Mouse (Mus musculus) stomach, postnatal 0 days (tissue): ENCODE measurements around the gene Mef2a. TPM values are rescaled to one million over a fixed set of nuclear protein-coding genes. Genes with fewer than 3 reads are reported as not detected.

Experiments
- ATAC-seq: fragments of 200-750 bp; cut with Nextera tagmentation; 2 replicates; pipeline ENCODE4 v1.8.0; 2017; ENCODE audit not compliant: low FRiP score, low TSS enrichment
- DNase-seq: peaks from one replicate; pipeline ENCODE4 v3.0.0-alpha.2; 2016; ENCODE audit warnings: low spot score
- H3K27ac ChIP-seq: fragments of 300-500 bp; sonication (generic); replicated peaks from 2 replicates; pipeline ENCODE4 v1.5.1; 2014; ENCODE audit warnings: mild to moderate bottlenecking, control low read depth
- H3K27me3 ChIP-seq: fragments of 300-500 bp; sonication (generic); 2 replicates; pipeline ENCODE4 v1.6.1; 2014; ENCODE audit warnings: low read length; ENCODE audit not compliant: control insufficient read depth, insufficient read depth
- H3K36me3 ChIP-seq: fragments of 300-500 bp; sonication (generic); 2 replicates; pipeline ENCODE4 v1.6.1; 2014; ENCODE audit warnings: low read length, mixed read lengths; ENCODE audit not compliant: control insufficient read depth, insufficient read depth
- H3K4me1 ChIP-seq: fragments of 300-500 bp; sonication (generic); replicated peaks from 2 replicates; pipeline ENCODE4 v1.6.1; 2014; ENCODE audit warnings: antibody characterized with exemption; ENCODE audit not compliant: control insufficient read depth, insufficient read depth
- H3K4me2 ChIP-seq: fragments of 300-500 bp; sonication (generic); replicated peaks from 2 replicates; pipeline ENCODE4 v1.6.1; 2014; ENCODE audit warnings: low read depth, mild to moderate bottlenecking, control low read depth, moderate library complexity
- H3K4me3 ChIP-seq: fragments of 300-500 bp; sonication (generic); 2 replicates; pipeline ENCODE4 v1.5.1; 2014; ENCODE audit warnings: low read depth, low read length, control low read depth
- H3K9ac ChIP-seq: fragments of 300-500 bp; sonication (generic); 2 replicates; pipeline ENCODE4 v1.6.1; 2014; ENCODE audit warnings: mild to moderate bottlenecking, low read length, control low read depth, mixed read lengths
- H3K9me3 ChIP-seq: fragments of 300-500 bp; sonication (generic); 2 replicates; pipeline ENCODE4 v1.6.1; 2016; ENCODE audit warnings: low read length; ENCODE audit not compliant: control insufficient read depth
- CTCF ChIP-seq: IDR thresholded peaks from 2 replicates; pipeline ENCODE4 v1.5.1; 2016; ENCODE audit warnings: antibody characterized with exemption, low read depth, mild to moderate bottlenecking, moderate library complexity
- EP300 ChIP-seq: optimal IDR thresholded peaks from 2 replicates; pipeline ENCODE3; 2016; ENCODE audit warnings: antibody characterized with exemption
- WGBS: fragments of 180-500 bp; shearing (Covaris S2); extraction: QIAGEN DNeasy Blood & Tissue Kit; methylation state at CpG from one replicate; pipeline ENCODE4 v1.1.7; 2014; 5-methylcytosine and 5-hydroxymethylcytosine counted together
- polyA plus RNA-seq: library from polyadenylated mRNA; unstranded; fragments of >200 nt; fragmentation: Nextera tagmentation; extraction: Ambion mirVana; gene quantifications from 2 replicates; pipeline ENCODE4 v1.2.1, GENCODE M21; 2015

The Mef2a gene
- polyA plus RNA-seq, 1 experiment from 2014 or later = 21.5 TPM

- H3K36me3 ChIP-seq = no peaks in the 10 kb centered on the region
- H3K4me3 ChIP-seq = no peak overlapping the region
- TF ChIP-seq CTCF (no peak), EP300 (no peak)
- no peak overlapping the region for H3K9ac ChIP-seq
- DNase-seq (no peak), ATAC-seq (no peak)
- H3K27ac ChIP-seq = 0 out of 2 replicates have a peak overlapping the region, but pooled peaks have one; percentile 13
- 53% methylated on average over 5 of the region's 5 CpGs for WGBS
- no peak overlapping the region for H3K4me2 ChIP-seq
- no peaks in the 10 kb centered on the region for H3K9me3 ChIP-seq
- no peaks in the 10 kb centered on the region for H3K27me3 ChIP-seq
- H3K4me1 ChIP-seq = no peaks in the 10 kb centered on the region
These were observed 18.1 kb upstream of the Mef2a start for GRCm38 (mm10) chr7:67390760-67391159.

- no peak for TF ChIP-seq EP300
- TF ChIP-seq CTCF = no peak
- Histone ChIP-seq H3K27ac (no peak overlapping the region), H3K4me2 (no peak overlapping the region), H3K9ac (no peak overlapping the region), H3K27me3 (no peaks in the 10 kb centered on the region), H3K4me3 (no peak overlapping the region), H3K9me3 (no peaks in the 10 kb centered on the region), H3K36me3 (no peaks in the 10 kb centered on the region), H3K4me1 (no peaks in the 10 kb centered on the region)
- WGBS = 68% methylated on average over 7 of the region's 7 CpGs
- no peak for ATAC-seq
- no peak for DNase-seq
These were observed 17.4 kb upstream of the Mef2a start for GRCm38 (mm10) chr7:67390095-67390494.

- Histone ChIP-seq H3K27ac (no peak overlapping the region), H3K36me3 (no peaks in the 10 kb centered on the region), H3K27me3 (no peaks in the 10 kb centered on the region), H3K4me1 (no peaks in the 10 kb centered on the region), H3K9me3 (no peaks in the 10 kb centered on the region), H3K4me3 (no peak overlapping the region), H3K9ac (no peak overlapping the region), H3K4me2 (no peak overlapping the region)
- DNase-seq (no peak), ATAC-seq (no peak)
- no peak for TF ChIP-seq CTCF
- no peak for TF ChIP-seq EP300
- WGBS = 65% methylated on average over 6 of the region's 6 CpGs
These were observed 12.5 kb upstream of the Mef2a start for GRCm38 (mm10) chr7:67384942-67385872.

- no peak for DNase-seq
- ATAC-seq = no peak
- no peak overlapping the region for H3K9ac ChIP-seq
- TF ChIP-seq CTCF = no peak
- TF ChIP-seq EP300 = no peak
- no peak overlapping the region for H3K4me3 ChIP-seq
- H3K9me3 ChIP-seq = no peaks in the 10 kb centered on the region
- no peaks in the 10 kb centered on the region for H3K27me3 ChIP-seq
- no peak overlapping the region for H3K4me2 ChIP-seq
- H3K36me3 ChIP-seq = no peaks in the 10 kb centered on the region
- H3K27ac ChIP-seq = no peak overlapping the region
- WGBS = 80% methylated on average over 6 of the region's 6 CpGs
- H3K4me1 ChIP-seq = no peaks in the 10 kb centered on the region
These were observed 7.8 kb upstream of the Mef2a start for GRCm38 (mm10) chr7:67380174-67381129.

- no peaks in the 10 kb centered on the region; the same call in 1 of the 2 replicates for H3K4me1 ChIP-seq
- H3K27me3 ChIP-seq = no peaks in the 10 kb centered on the region
- H3K9me3 ChIP-seq = no peaks in the 10 kb centered on the region
- WGBS = 77% methylated on average over 6 of the region's 6 CpGs
- ATAC-seq (no peak), DNase-seq (no peak)
- no peak overlapping the region for H3K27ac ChIP-seq
- TF ChIP-seq CTCF = no peak
- TF ChIP-seq EP300 = no peak
- H3K9ac ChIP-seq = no peak overlapping the region
- no peaks in the 10 kb centered on the region for H3K36me3 ChIP-seq
- H3K4me2 ChIP-seq = no peak overlapping the region
- H3K4me3 ChIP-seq = no peak overlapping the region
These were observed 4.1 kb upstream of the Mef2a start for GRCm38 (mm10) chr7:67376796-67377195.
